Mouse (Mus musculus): ENCODE results near the gene Rab5b. TPM values are rescaled to one million over a fixed set of nuclear protein-coding genes. Genes with fewer than 3 reads are reported as not detected.

The Rab5b gene
- polyA plus RNA-seq, 1 experiment from 2014 or later: 72.9 TPM

DNA sequence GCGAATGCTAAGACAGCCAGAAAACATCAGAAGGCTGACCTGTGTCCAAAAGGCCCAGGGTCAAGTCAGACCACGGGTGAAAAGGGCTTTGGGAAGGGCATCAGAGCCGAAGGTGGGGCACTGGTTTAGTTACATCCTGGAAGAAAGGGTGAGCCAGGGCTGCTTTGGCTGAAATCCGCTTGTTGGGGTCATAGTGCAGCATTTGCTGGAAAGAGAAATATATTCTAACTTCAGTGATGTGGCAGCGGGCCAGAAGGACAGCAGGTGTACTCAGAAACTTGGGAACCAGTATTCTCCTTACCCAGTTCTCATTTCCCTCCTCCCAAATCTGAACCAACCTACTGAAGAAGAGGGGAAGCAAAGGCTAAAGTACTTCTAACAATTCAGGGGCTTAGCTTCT lies 2.9 kb upstream of the Rab5b start:
- Histone ChIP-seq H3K4me1 (replicated peaks) (peaks cover 39% of the 10 kb centered on the region), H3K9ac (0 out of 2 replicates have a peak overlapping the region, but pooled peaks have one; percentile 22), H3K4me3 (no peak overlapping the region), H3K4me2 (no peak overlapping the region), H3K27me3 (replicated peaks) (no peaks in the 10 kb centered on the region), H3K36me3 (peaks cover 52% of the 10 kb centered on the region), H3K27ac (ENCODE audit: poor library complexity, severe bottlenecking) (peak overlapping the region; percentile 20; the same call in 1 of the 2 replicates), H3K9me3 (replicated peaks) (no peaks in the 10 kb centered on the region)
- WGBS: 81% methylated on average over 5 of the region's 5 CpGs
- no peak for ATAC-seq (ENCODE audit: insufficient number of reproducible peaks, low FRiP score)

DNA sequence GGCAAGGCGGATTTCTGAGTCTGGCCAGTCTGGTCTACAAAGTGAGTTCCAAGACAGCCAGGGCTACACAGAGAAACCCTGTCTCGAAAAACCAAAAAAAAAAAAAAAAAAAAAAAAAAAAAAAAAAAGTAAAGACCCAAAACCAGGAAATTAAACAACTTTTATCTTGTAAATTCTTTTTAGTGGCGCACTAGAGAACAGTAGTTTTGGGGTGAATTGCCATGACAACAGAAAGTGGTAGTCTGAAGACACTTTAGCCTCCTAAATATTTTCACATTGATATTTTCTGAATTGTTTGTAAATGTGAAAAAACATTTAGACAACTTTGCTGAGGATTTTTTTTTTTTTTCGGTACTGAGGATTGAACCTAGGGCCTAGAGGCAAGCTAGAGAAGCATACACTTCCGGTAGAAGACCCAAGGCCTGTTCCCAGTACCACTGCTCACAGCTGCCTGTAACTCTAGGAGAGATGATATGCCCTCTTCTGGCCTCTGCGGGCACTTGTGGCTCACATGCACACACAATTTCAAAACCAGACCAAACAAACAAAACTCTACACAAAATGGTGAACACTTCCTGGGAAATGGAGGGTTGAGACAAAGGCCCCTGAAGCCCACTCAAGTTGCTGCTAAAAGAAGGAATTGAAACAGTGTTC lies 1.1 kb upstream of the Rab5b start:
- Histone ChIP-seq H3K4me2 (peak overlapping the region; percentile 82), H3K36me3 (peaks cover 43% of the 10 kb centered on the region), H3K4me3 (no peak overlapping the region), H3K9ac (no peak overlapping the region), H3K27me3 (replicated peaks) (no peaks in the 10 kb centered on the region), H3K27ac (ENCODE audit: poor library complexity, severe bottlenecking) (peak overlapping the region; percentile 64; the same call in 1 of the 2 replicates), H3K9me3 (replicated peaks) (no peaks in the 10 kb centered on the region), H3K4me1 (replicated peaks) (peaks cover 21% of the 10 kb centered on the region)
- ATAC-seq (ENCODE audit: insufficient number of reproducible peaks, low FRiP score): no peak
- WGBS: 84% methylated on average over 6 of the region's 6 CpGs

DNA sequence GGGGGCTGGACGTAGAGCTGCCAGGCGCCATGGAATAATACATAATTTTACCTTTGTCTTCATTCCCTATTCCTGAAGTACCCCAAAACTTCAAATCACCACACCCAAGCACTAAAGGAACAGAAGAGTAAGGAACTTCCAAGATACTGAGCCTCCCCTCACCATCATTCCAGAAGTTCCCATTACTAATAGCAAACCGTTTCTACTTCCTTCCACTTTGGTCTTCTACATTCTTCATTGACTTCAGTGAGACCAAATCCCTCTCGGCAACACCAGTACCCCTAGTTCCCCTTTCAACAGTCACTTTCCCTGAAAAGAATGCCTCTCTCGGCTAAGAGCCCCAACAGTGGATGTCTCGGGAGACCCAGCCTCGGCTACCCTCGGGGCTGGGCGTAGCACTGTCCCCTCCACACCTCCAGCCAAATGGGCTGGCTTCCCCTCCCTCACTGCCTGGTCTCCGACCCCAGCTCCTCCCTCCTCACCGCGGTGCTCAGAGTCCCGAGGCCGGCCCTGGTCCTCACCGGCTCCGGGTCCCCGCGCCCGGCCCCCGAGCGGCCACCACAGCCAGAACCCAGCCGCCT lies 563 bp downstream of the Rab5b start:
- H3K9me3 ChIP-seq (replicated peaks): no peaks in the 10 kb centered on the region
- H3K4me1 ChIP-seq (replicated peaks): peaks cover 21% of the 10 kb centered on the region
- H3K4me3 ChIP-seq: peak overlapping the region; percentile 93
- no peaks in the 10 kb centered on the region for H3K27me3 ChIP-seq (replicated peaks)
- peak overlapping the region; percentile 82 for H3K4me2 ChIP-seq
- peak overlapping the region; percentile 98 for H3K27ac ChIP-seq (ENCODE audit: poor library complexity, severe bottlenecking)
- ATAC-seq (ENCODE audit: insufficient number of reproducible peaks, low FRiP score): no peak; the same call in 1 of the 2 replicates
- WGBS: 1% methylated on average over 22 of the region's 22 CpGs
- peak overlapping the region; percentile 96 for H3K9ac ChIP-seq
- H3K36me3 ChIP-seq: peaks cover 29% of the 10 kb centered on the region

DNA sequence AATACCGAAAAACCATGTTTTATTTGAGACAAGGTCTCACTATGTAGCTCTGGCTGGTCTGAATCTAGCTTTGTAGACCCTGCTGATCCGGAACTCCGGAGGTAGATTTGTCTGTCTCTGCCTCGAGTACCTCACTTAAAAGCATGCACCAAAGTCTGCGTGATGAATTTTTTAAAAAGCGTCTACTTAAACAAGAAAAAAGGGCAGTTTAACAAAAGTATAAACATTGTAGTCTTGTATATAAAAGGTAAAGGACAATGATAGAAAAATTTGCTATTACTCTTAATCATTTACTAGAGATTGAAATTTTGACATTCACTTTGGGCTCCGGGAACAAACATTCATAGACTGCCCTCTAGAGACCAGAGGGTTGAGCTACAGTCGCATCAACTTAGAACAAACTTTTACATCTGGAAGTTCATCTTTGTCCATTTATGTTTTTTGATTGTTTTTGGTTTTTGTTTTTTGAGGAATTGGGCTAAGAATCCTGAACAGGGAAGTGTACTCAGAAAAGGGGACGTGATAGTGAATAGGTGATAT lies 21.5 kb downstream of the Rab5b start:
- Histone ChIP-seq H3K27ac (ENCODE audit: poor library complexity, severe bottlenecking) (0 out of 2 replicates have a peak overlapping the region, but pooled peaks have one; percentile 55), H3K4me1 (replicated peaks) (no peaks in the 10 kb centered on the region; the same call in 1 of the 2 replicates), H3K4me2 (peak overlapping the region; percentile 95), H3K9ac (peak overlapping the region; percentile 72), H3K27me3 (replicated peaks) (peaks cover 7% of the 10 kb centered on the region; the same call in 1 of the 2 replicates), H3K36me3 (peaks cover 12% of the 10 kb centered on the region), H3K4me3 (peak overlapping the region; percentile 79), H3K9me3 (replicated peaks) (no peaks in the 10 kb centered on the region)
- WGBS: 4% methylated on average over 9 of the region's 9 CpGs
- ATAC-seq (ENCODE audit: insufficient number of reproducible peaks, low FRiP score): no peak

DNA sequence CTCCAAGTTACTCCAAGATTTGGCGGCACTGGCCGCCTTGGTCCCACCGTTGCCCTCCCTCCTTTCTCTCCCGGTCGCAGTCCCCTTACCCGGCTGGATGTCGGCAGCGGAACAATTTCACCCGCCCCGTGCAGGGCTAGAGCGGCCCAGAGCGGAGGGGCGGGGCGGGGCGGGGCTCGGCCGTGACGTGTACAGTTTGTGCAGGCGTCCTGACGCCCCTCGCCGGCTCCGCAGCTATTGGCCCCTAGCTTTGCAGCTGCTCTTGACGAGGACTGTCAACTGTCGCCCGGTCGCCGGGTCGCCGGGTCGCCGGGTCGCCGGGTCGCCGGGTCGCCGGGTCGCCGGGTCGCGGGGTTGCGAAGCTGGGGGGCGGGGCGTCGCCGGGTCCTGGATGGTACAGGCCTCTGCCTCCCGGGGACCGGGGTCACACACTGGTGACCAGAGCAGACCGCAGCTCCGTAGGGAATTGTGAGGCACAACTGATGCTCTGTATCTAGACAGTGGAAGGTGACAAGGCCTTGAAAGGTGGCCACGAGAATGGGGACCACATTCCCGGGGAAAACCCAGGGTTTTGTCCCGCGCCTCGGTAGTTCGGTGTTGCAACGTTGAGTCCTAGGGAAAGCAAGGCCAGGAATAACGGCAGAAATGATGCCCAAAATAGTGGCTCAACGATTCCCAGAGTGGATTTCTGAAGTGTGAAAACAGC lies 22.1 kb downstream of the Rab5b start, which contains the start of gene Suox:
TSS of gene Suox (minus strand) at position 311 of the 706 bp plus-strand sequence.
- under 1% methylated on average over 60 of the region's 60 CpGs for WGBS
- Histone ChIP-seq H3K4me3 (peak within 1 kb of the TSS; percentile 79), H3K9me3 (replicated peaks) (no peaks in the 10 kb centered on the region), H3K27ac (ENCODE audit: poor library complexity, severe bottlenecking) (peak within 1 kb of the TSS; percentile 55; the same call in 1 of the 2 replicates), H3K27me3 (replicated peaks) (peaks cover 7% of the 10 kb centered on the region; the same call in 1 of the 2 replicates), H3K4me2 (peak within 1 kb of the TSS; percentile 95), H3K4me1 (replicated peaks) (no peaks in the 10 kb centered on the region; the same call in 1 of the 2 replicates), H3K9ac (peak within 1 kb of the TSS; percentile 72), H3K36me3 (peaks cover 7% of the 10 kb centered on the region; the same call in 1 of the 2 replicates)
- peak; percentile 96 for ATAC-seq (ENCODE audit: insufficient number of reproducible peaks, low FRiP score)

DNA sequence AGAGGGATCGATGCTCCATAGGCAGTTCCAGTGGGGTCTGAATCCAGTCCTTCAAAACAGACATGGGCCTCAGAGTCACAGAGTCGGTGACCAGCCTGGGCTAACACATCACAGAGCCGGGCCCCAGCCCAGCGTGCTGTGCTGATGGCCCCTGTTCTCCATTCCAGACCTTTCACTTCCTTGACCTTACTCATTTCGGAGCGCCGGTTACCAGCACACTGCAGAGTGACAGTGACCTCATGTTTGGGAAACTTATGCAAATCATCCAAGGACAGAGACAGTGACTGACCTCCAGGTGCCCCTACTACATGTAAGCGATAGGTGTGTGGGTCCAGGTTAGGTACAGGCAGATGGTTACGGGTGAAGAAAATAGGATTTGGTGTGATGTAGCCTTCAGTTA lies 24.9 kb downstream of the Rab5b start:
- Histone ChIP-seq H3K9ac (no peak overlapping the region), H3K36me3 (peaks cover 7% of the 10 kb centered on the region; the same call in 1 of the 2 replicates), H3K27ac (ENCODE audit: poor library complexity, severe bottlenecking) (no peak overlapping the region), H3K9me3 (replicated peaks) (no peaks in the 10 kb centered on the region), H3K4me3 (no peak overlapping the region), H3K4me2 (no peak overlapping the region), H3K27me3 (replicated peaks) (peaks cover 7% of the 10 kb centered on the region; the same call in 1 of the 2 replicates), H3K4me1 (replicated peaks) (peaks cover 6% of the 10 kb centered on the region; the same call in 1 of the 2 replicates)
- 88% methylated on average over 9 of the region's 9 CpGs for WGBS
- ATAC-seq (ENCODE audit: insufficient number of reproducible peaks, low FRiP score): no peak

DNA sequence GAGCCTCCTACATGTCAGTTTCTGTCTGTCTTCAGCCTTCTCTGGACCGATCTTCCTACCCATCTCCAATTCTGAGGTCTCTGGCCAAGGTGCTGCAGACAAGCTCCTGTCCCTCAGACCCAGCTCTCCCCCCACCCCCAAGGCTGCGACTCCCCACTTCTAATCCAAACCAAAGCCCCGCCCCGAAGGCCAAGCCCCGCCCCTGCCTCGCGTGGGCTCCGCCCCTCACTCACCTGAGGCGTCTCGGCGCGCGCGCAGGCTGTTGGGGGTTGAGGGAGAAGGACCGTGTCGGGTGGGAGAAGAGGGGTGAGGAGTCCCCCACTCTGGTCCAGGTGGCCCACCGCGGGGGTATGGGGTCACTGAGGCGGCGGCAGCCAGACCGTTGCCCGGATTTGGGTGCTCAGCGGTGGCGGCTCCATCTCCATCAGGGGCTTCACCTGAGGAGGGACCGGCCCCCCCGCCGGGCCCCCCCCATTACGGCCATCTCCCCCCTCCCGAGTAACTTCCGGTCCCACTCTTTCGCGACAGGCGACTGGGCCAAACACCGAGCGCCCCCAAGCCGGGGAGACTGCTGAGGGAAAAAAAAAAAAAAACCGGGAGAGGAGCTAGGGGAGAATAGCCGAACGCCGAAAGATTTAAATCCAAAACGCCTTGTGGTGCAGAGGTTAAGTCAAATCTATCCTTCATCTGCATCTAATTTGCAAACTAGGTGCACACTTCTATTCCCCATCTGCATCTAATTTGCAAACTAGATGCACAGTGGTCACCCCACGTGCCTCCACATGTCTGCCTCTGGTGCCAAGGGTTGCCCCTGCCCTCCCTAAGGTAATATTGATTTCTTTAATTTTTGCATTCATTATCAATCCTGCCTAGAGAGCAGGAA lies 27.0 kb downstream of the Rab5b start:
- Histone ChIP-seq H3K9ac (peak overlapping the region; percentile 72), H3K36me3 (peaks cover 7% of the 10 kb centered on the region; the same call in 1 of the 2 replicates), H3K4me2 (peak overlapping the region; percentile 78), H3K9me3 (replicated peaks) (no peaks in the 10 kb centered on the region), H3K27ac (ENCODE audit: poor library complexity, severe bottlenecking) (no peak overlapping the region), H3K4me3 (peak overlapping the region; percentile 69), H3K27me3 (replicated peaks) (peaks cover 7% of the 10 kb centered on the region; the same call in 1 of the 2 replicates), H3K4me1 (replicated peaks) (peaks cover 6% of the 10 kb centered on the region; the same call in 1 of the 2 replicates)
- WGBS: 1% methylated on average over 41 of the region's 42 CpGs
- peak; percentile 29; the same call in 1 of the 2 replicates for ATAC-seq (ENCODE audit: insufficient number of reproducible peaks, low FRiP score)

DNA sequence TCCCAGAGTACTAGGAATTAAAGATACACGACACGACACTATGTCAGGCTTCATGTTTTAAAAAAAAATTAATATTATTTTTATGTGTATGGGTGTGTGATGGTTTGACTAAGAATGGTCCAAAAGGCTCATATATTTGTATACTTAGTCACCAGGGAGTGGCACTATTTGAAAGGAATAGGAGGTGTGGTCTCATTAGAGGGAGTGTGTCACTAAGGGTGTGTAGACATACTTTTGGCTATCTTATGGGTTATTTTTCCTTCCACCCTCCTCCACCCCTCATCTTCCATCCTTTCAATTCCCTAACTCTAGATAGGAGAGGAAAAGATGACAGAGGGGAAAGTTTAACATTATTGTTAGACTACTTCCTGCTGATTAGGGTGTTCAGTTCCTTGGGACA lies 30.3 kb downstream of the Rab5b start:
- Histone ChIP-seq H3K4me2 (no peak overlapping the region), H3K4me3 (no peak overlapping the region), H3K4me1 (replicated peaks) (peaks cover 6% of the 10 kb centered on the region; the same call in 1 of the 2 replicates), H3K36me3 (no peaks in the 10 kb centered on the region), H3K27ac (ENCODE audit: poor library complexity, severe bottlenecking) (no peak overlapping the region), H3K9ac (no peak overlapping the region), H3K27me3 (replicated peaks) (peaks cover 7% of the 10 kb centered on the region), H3K9me3 (replicated peaks) (no peaks in the 10 kb centered on the region)
- ATAC-seq (ENCODE audit: insufficient number of reproducible peaks, low FRiP score): no peak
- WGBS: 98% methylated on average over 2 of the region's 2 CpGs

DNA sequence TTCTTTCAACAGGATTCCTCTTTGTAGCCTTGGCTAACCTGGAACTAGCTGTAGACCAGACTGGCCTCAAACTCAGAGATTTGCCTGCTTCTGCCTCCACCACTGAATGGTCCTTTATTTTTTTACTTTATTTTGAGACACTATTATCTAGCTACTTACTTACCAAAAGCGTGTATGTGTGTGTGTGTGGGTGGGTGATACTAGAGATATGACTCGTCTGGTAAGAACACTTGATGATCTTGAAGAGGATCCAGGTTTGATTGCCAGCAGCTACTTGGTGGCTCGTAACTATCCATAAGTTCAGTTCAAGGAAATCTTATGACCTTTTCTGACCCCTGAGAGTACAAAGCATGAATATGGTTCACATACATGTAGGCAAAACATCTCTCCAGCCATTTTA lies 30.8 kb downstream of the Rab5b start:
- Histone ChIP-seq H3K36me3 (no peaks in the 10 kb centered on the region), H3K27ac (ENCODE audit: poor library complexity, severe bottlenecking) (no peak overlapping the region), H3K4me2 (no peak overlapping the region), H3K27me3 (replicated peaks) (peaks cover 4% of the 10 kb centered on the region), H3K4me1 (replicated peaks) (peaks cover 6% of the 10 kb centered on the region; the same call in 1 of the 2 replicates), H3K9ac (no peak overlapping the region), H3K4me3 (no peak overlapping the region), H3K9me3 (replicated peaks) (no peaks in the 10 kb centered on the region)
- 66% methylated on average over 3 of the region's 3 CpGs for WGBS
- ATAC-seq (ENCODE audit: insufficient number of reproducible peaks, low FRiP score): no peak

DNA sequence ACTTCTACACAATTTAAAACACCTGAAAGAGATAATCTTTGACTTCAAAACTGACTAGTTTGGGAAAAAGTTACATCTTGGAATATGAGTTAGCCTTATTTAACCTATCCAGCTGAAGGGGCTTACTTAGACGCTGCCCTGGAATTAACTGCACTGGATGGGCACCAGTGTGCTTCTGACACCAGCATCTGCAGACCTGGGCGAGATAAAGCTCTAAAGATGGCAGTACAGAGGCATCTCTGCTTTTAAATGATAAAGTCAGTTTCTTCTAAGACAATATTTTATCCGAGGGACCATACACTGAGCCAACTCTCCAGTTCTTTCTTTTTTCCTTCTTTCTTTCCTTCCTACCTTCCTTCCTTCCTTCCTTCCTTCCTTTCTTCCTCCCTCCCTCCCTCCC lies 31.3 kb downstream of the Rab5b start:
- Histone ChIP-seq H3K4me3 (no peak overlapping the region), H3K4me1 (replicated peaks) (peaks cover 6% of the 10 kb centered on the region; the same call in 1 of the 2 replicates), H3K4me2 (no peak overlapping the region), H3K9ac (no peak overlapping the region), H3K36me3 (no peaks in the 10 kb centered on the region), H3K27ac (ENCODE audit: poor library complexity, severe bottlenecking) (no peak overlapping the region), H3K27me3 (replicated peaks) (no peaks in the 10 kb centered on the region; the same call in 1 of the 2 replicates), H3K9me3 (replicated peaks) (no peaks in the 10 kb centered on the region)
- 66% methylated on average over 3 of the region's 3 CpGs for WGBS
- ATAC-seq (ENCODE audit: insufficient number of reproducible peaks, low FRiP score): no peak

All from heart, embryonic 12.5 days (tissue).